Mouse (Mus musculus): ENCODE results near the gene Brinp2. TPM values are rescaled to one million over a fixed set of nuclear protein-coding genes. Genes with fewer than 3 reads are reported as not detected.

Gene Brinp2
- total RNA-seq, 2 experiments from 2014 or later: 0.31 to 0.38 TPM

DNA sequence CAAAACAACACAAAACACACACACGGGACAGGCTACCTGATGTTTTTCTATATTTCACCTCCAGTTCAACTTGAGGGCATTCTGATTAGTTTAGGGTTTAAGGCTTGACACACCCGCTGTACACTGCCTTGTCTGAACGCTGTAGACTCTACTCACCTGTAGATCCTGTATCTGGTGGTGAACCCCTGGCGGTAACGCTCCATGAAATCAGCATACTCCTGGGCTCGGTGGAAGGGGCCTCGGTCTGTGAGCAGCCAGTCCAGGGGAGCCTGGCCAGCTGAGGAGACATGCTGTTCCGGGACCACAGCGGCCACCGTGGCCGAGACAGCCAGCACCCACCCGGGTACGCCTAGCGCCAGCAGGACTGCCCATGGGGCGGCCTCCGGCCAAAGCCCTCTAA is 60.9 kb downstream of the Brinp2 start:
- DNase-seq: peak; percentile 7

DNA sequence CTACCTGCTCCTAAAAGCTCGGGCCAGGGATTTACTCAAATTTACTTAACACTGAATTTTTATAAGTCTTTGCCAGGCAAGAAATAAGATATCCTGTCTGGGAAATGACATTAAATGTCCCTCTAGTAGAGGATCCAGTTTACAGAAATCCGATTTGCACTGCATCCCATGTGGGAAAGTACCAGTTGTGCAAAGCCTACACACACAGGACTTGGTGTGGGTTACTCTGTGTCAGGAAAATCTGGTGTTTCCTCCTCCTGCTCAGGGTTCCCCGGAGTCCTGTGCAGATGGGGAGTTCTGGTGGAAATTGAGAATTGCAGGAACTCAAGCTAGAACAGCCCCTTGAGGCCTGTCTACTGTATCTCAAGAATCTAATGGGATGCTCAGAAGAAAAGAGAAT is 70.9 kb downstream of the Brinp2 start:
- DNase-seq: no peak

- DNase-seq: no peak
These were observed 72.3 kb downstream of the Brinp2 start for GRCm38 (mm10) chr1:158283869-158284268.

DNA sequence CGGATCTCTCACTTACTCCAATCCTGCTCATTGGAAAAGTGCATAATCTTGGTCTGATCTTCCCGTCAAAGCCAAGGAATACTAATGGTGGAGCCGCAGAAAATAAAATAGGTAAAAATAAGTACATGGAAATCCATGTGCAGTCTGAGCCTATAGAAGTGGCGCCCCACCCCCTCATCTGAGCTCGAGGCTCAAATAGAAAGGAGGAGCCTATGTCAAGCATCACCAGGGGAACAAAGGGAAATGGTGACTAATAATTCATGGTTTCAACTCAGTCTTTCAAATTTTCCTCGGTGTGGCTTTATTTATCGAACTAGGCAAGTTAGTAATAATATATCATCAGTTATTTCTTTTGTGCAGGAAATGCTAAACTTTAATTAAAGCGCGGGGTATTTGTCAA is 84.1 kb downstream of the Brinp2 start:
- DNase-seq: no peak

GRCm38 (mm10) chr1:158267020-158267571 is 89.0 kb downstream of the Brinp2 start:
- peak; percentile 48 for DNase-seq

DNA sequence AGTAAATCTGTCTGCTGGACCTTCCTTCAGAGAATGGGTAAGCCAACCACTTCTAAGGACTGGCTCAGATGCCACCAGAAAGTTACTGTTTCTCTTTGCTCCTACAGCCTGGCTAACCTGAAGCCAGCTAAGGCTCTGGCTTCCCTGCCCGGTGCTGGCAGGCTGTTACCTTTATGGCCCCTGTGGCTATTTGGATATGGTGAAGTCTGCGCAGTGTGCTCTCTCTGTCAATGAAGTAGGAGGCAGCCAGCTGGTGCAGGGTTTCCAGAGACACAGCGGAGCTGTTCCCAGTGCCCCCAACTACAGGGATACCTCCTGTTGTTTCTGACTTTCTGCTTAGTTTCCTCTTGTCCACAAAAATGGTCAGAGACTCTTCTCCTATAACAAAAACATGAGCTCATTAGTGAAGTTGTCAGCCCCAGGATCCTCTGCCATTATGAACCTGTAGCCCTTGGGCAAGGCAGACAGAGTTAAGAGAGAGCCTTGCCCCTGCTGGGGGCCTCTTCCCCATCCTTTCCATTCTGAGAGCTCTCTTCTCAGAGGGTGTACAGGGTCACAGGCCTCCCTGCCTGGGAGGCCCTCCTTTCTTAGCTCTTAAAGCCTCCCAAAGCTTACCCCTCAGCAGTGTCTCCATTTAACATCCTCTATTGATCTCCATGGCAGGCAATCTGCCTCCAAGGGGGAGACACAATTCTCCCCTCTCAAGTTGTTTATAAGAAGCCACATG is 89.7 kb downstream of the Brinp2 start:
- DNase-seq: no peak

DNA sequence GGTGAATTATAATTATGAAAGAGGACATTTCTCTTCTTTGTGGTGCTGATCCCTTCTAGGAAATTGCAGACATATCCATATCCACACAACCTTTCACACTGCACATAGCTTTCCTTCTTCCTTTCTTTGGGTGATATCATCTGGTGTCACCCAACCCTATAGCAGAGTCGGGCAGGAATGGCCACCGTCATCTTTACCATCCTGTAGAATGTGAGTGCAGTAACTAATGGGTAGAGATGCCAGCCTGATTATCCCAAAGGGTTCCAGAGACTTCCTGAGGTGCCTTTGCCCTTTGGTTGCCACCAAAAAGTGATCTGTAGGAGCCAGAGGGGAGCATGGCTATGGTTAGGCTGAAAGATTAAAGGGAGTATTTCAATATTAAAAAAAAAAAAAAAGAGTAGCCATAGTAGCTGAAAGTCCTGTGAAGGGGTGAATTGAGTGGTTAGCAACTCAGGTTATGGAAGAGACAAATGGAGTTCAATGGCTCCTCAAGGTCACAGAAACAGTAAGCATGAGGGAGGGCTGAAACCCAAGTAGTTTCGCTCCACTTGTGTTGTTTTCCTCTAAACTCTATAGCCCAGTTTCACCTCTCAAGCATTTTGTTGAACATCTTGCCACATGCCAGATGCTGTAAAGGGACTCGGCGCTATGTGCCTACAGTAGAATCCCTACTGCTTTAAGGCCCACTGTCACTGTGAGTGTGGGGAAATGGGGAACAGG is 96.5 kb downstream of the Brinp2 start:
- no peak for DNase-seq

DNA sequence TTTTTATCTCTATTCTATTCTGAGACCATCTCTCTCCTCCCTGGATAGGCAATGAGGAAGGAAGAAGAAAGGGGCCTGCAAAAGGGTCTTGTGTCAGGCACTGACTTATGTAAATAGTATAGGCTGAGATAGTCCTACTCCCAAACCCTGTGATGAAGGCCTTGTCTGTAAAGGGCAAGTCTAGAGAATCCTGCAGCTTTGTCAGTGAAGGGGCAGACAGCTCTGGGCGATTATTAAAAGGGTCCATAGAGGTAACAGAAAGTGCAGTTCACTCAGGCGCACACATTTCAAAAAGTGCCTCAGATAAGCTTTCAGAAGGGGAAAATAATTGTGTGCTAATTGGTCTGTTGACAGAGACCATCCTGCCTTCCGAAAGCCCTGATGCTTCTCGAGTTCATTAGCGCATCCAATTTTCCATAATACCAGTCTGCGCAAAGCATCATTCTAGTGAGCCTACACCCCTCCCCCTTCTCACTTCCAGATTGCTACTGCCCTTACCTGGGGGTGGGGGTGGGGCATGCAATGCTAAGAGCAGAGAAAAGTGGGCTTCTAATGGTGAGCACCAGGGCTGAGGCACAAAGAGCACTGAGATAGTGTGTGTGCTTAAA is 97.3 kb downstream of the Brinp2 start:
- no peak for DNase-seq

- no peak for DNase-seq
These were observed 100.0 kb downstream of the Brinp2 start for GRCm38 (mm10) chr1:158255912-158256680.

- no peak for DNase-seq
These were observed 103.4 kb downstream of the Brinp2 start for GRCm38 (mm10) chr1:158252682-158253222.

GRCm38 (mm10) chr1:158248266-158248665 is 107.9 kb downstream of the Brinp2 start:
- DNase-seq: no peak

GRCm38 (mm10) chr1:158246476-158247153 is 109.5 kb downstream of the Brinp2 start:
- no peak for DNase-seq

- no peak for DNase-seq
These were observed 110.6 kb downstream of the Brinp2 start for GRCm38 (mm10) chr1:158245486-158245885.

DNA sequence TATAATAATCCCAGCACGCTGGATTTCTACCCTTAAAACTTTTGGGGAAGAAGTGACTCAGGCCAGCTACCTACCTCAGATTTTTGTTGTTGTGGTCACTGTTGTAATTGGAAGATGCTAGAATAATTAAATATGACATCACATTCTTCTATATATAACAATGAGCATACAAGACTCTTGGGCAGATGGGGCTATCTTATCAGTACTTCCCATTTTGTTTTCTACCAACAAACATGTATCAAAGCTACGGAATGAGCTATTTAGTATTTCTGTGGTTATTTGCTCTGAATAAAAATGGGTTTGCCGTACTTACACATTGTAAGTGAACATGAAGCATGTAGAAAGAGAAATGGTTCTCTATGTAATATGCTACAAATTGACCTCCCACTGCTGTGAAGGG is 112.1 kb downstream of the Brinp2 start:
- no peak for DNase-seq

- no peak for DNase-seq
These were observed 114.1 kb downstream of the Brinp2 start for GRCm38 (mm10) chr1:158241848-158242556.

- no peak for DNase-seq
These were observed 116.3 kb downstream of the Brinp2 start for GRCm38 (mm10) chr1:158239841-158240240.

GRCm38 (mm10) chr1:158238722-158239121 is 117.4 kb downstream of the Brinp2 start:
- no peak for DNase-seq

GRCm38 (mm10) chr1:158228687-158229224 is 127.4 kb downstream of the Brinp2 start:
- no peak for DNase-seq

DNA sequence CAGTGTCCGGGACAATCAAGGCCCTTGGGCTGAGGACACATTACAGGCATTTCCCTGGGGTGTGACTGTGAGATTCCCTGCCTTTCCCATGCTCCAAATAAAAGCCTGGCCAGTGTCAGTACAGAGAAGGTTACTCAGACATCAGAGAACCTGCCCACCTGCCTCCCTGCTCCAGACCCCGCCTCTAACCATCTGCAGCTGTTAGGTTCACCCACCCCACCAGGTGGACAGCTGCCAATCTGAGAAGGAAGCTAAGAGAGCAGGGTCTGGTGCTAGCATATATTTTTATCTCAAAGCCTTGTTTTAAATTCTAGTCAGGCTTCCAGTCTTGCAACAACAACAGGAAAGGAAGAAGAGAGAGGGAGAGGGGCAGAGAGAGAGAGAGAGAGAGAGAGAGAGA is 128.9 kb downstream of the Brinp2 start:
- DNase-seq: no peak

DNA sequence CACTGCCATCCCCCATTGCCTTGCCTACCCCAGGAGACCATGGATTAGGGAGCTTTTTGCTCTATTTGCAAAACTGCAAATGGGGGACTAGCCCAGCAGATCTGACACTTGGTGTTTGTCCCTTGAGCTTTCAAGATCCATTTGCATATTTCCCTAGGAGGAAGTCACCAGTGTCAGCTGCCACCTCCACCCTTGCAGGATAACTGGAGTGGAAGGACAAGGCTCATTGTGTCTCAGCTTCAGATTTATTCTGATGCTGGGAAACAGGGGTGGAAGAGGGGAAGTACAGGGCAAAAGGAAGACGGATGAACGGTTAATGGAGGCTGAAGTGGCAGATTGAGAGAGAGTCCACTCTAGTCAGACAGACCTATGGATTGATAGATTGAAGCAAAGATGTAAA is 129.4 kb downstream of the Brinp2 start:
- DNase-seq: no peak

All from gastrocnemius, postnatal 10 days (tissue).